Mouse (Mus musculus): Measurements from ENCODE around the gene Unc13a. TPM values are rescaled to one million over a fixed set of nuclear protein-coding genes. Genes with fewer than 3 reads are reported as not detected.

The Unc13a gene
- polyA plus RNA-seq, 1 experiment, result 1.6 TPM

DNA sequence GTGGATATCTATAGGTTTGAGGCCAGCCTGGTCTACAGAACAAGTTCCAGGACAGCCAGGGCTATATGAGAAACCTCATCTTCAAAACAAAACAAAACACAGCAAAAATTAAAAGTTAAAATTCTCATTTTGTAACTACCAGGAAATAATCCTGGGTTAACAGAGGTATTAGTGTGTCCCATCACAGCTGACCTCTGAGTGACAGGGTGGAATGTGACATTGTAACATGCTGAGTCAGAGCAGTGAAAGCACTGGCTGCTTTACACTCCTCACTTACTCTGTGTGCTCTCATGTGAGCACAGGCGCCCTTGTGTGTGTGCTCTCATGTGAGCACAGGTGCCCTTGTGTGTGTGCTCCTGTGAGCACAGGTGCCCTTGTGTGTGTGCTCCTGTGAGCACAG lies 96.5 kb downstream of the Unc13a start:
- WGBS, result 49% methylated on average over 1 of the region's 1 CpGs
- no peaks in the 10 kb centered on the region for H3K36me3 ChIP-seq (ENCODE audit: control insufficient read depth, insufficient read depth, low read length)
- no peaks in the 10 kb centered on the region for H3K27me3 ChIP-seq (ENCODE audit: control insufficient read depth, insufficient read depth, low read length)
- no peak for TF ChIP-seq CTCF (IDR thresholded peaks at IDR 0.05; ENCODE audit: extremely low read depth, insufficient read length, insufficient replicate concordance, low read depth, low read length)
- no peak for TF ChIP-seq POLR2A (IDR thresholded peaks at IDR 0.05; ENCODE audit: low read depth, low read length)
- no peaks in the 10 kb centered on the region for H3K4me1 ChIP-seq (ENCODE audit: control insufficient read depth, insufficient read depth, insufficient read length, low read length)
- H3K4me3 ChIP-seq (ENCODE audit: low read depth, low read length), result no peak overlapping the region
- no peak overlapping the region for H3K27ac ChIP-seq (ENCODE audit: insufficient read depth, low read depth, low read length)

DNA sequence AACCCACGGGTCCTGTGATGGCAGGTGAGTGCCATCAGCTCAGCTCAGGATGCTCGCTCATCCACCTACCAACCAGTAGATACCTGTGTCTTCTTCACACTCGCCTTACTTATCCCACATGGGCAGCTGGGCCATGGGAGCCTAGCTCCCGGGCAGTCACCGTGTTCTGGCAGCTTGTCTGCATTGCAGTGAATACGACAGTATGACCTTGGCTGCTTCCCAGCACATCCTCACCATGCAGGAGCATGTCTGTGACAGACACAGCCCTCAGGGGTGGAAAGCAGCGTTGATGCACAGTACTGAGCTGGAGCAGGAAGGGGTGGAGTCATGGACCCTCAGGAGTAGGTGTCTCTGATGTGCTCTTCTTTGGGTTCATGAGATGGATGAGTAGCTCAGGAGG lies 97.1 kb downstream of the Unc13a start:
- WGBS, result 69% methylated on average over 7 of the region's 7 CpGs
- TF ChIP-seq POLR2A (IDR thresholded peaks at IDR 0.05; ENCODE audit: low read depth, low read length) (no peak), CTCF (IDR thresholded peaks at IDR 0.05; ENCODE audit: extremely low read depth, insufficient read length, insufficient replicate concordance, low read depth, low read length) (no peak)
- no peaks in the 10 kb centered on the region for H3K27me3 ChIP-seq (ENCODE audit: control insufficient read depth, insufficient read depth, low read length)

More for the DNA sequence above, 97.1 kb downstream of the Unc13a start:
- no peak overlapping the region for H3K27ac ChIP-seq (ENCODE audit: insufficient read depth, low read depth, low read length)
- H3K36me3 ChIP-seq (ENCODE audit: control insufficient read depth, insufficient read depth, low read length), result no peaks in the 10 kb centered on the region
- no peaks in the 10 kb centered on the region for H3K4me1 ChIP-seq (ENCODE audit: control insufficient read depth, insufficient read depth, insufficient read length, low read length)
- no peak overlapping the region for H3K4me3 ChIP-seq (ENCODE audit: low read depth, low read length)

Other genes with a start within 250 kb of the Unc13a start
- 17.4 and 26.5 TPM in 2 replicates for gene Abhd8, start 208.1 kb downstream of the Unc13a start, polyA plus RNA-seq (2012; rRNA removed)
- gene Mrpl34, start 206.8 kb downstream of the Unc13a start, polyA plus RNA-seq (2012; rRNA removed), result 170 and 172 TPM in 2 replicates
- gene Dda1, start 202.6 kb downstream of the Unc13a start, polyA plus RNA-seq (2012; rRNA removed), result 46.3 and 85.3 TPM in 2 replicates
- gene Ano8, start 185.8 kb downstream of the Unc13a start, polyA plus RNA-seq (2012; rRNA removed), result 9.0 and 19.8 TPM in 2 replicates
- 18.6 and 25.8 TPM in 2 replicates for gene Gtpbp3, start 183.7 kb downstream of the Unc13a start, polyA plus RNA-seq (2012; rRNA removed)
- 182 and 329 TPM in 2 replicates for gene Plvap, start 160.0 kb downstream of the Unc13a start, polyA plus RNA-seq (2012; rRNA removed)
- not detected in 2 replicates for gene Ccdc194, start 146.0 kb downstream of the Unc13a start, polyA plus RNA-seq (2012; rRNA removed)
- 126 and 242 TPM in 2 replicates for gene Bst2, start 134.3 kb downstream of the Unc13a start, polyA plus RNA-seq (2012; rRNA removed)
- gene Mvb12a, start 128.8 kb downstream of the Unc13a start, polyA plus RNA-seq (2012; rRNA removed), result 180 and 251 TPM in 2 replicates
- 0.62 and 3.3 TPM in 2 replicates for gene Tmem221, start 112.9 kb downstream of the Unc13a start, polyA plus RNA-seq (2012; rRNA removed)
- gene Nxnl1, start 105.2 kb downstream of the Unc13a start, polyA plus RNA-seq (2012; rRNA removed), result not detected in 2 replicates
- gene Slc27a1, start 102.9 kb downstream of the Unc13a start, polyA plus RNA-seq (2012; rRNA removed), result 28.6 and 29.6 TPM in 2 replicates
- gene Pgls, start 79.6 kb downstream of the Unc13a start, polyA plus RNA-seq (2012; rRNA removed), result 174 and 266 TPM in 2 replicates
- 1.7 and 4.5 TPM in 2 replicates for gene Fam129c, start 74.1 kb downstream of the Unc13a start, polyA plus RNA-seq (2012; rRNA removed)
- gene Colgalt1, start 60.8 kb downstream of the Unc13a start, polyA plus RNA-seq (2012; rRNA removed), result 52.4 and 59.8 TPM in 2 replicates
- 14.3 and 20.3 TPM in 2 replicates for gene Jak3, start 4.5 kb upstream of the Unc13a start, polyA plus RNA-seq (2012; rRNA removed)
- 9.1 and 30.2 TPM in 2 replicates for gene Insl3, start 17.5 kb upstream of the Unc13a start, polyA plus RNA-seq (2012; rRNA removed)
- gene B3gnt3, start 30.0 kb upstream of the Unc13a start, polyA plus RNA-seq (2012; rRNA removed), result 180 and 195 TPM in 2 replicates
- gene Fcho1, start 54.0 kb upstream of the Unc13a start, polyA plus RNA-seq (2012; rRNA removed), result 11.9 and 20.1 TPM in 2 replicates
- gene Zfp709, start 210.3 kb upstream of the Unc13a start, polyA plus RNA-seq (2012; rRNA removed), result 0.01 and 0.18 TPM in 2 replicates
- gene Zfp882, start 236.9 kb upstream of the Unc13a start, polyA plus RNA-seq (2012; rRNA removed), result 0.08 TPM in 1 of 2 replicates, not detected in the other
- gene Zfp617, start 236.9 kb upstream of the Unc13a start, polyA plus RNA-seq (2012; rRNA removed), result 0.76 and 0.94 TPM in 2 replicates